Mouse (Mus musculus) megakaryocyte, embryonic 14.5 days (primary cell): ENCODE data around the gene Slc44a3.

ENCODE experiments used
- FLI1 ChIP-seq: IDR thresholded peaks from 2 replicates; pipeline ENCODE4 v1.6.1; 2012; ENCODE audit warnings: low read length, inconsistent platforms, mixed read lengths
- GATA1 ChIP-seq: IDR thresholded peaks from 3 replicates; pipeline ENCODE4 v1.6.1; 2012; ENCODE audit warnings: mixed read lengths, low read length, inconsistent platforms, borderline replicate concordance

GRCm38 (mm10) chr3:121425861-121426620 is 106.2 kb downstream of the Slc44a3 start, which contains the start of gene Cnn3:
- TF ChIP-seq FLI1: no peak
- TF ChIP-seq GATA1: no peak
